Mouse (Mus musculus) CH12.LX (cell line): ENCODE data around the gene Dusp27. TPM values are rescaled to one million over a fixed set of nuclear protein-coding genes. Genes with fewer than 3 reads are reported as not detected.

ENCODE experiments used
- DNase-seq: peaks from one replicate; pipeline ENCODE4 v3.0.0-alpha.2; 2013; ENCODE audit errors: extremely low read depth
- H3K27ac ChIP-seq: 2 replicates; pipeline ENCODE4 v1.5.1; 2012; ENCODE audit warnings: low read depth, mild to moderate bottlenecking, control low read depth, moderate library complexity; ENCODE audit not compliant: insufficient read depth
- H3K27me3 ChIP-seq: replicated peaks from 2 replicates; pipeline ENCODE3; 2012; ENCODE audit warnings: inconsistent platforms
- H3K36me3 ChIP-seq, 2 experiments: replicated peaks in 1 of 2; 2 replicates each; pipeline versions ENCODE3 to v1.6.1; 2012; ENCODE audit warnings: inconsistent platforms in 1 of 2, low read length in 1 of 2, mild to moderate bottlenecking in 1 of 2, mixed read lengths in 1 of 2, moderate library complexity in 1 of 2; ENCODE audit not compliant: control insufficient read depth in 1 of 2, insufficient read depth in 1 of 2
- H3K4me1 ChIP-seq, 2 experiments: 2 replicates each; pipeline ENCODE4 v1.6.1; 2012; ENCODE audit warnings: inconsistent platforms in 1 of 2, moderate library complexity in 1 of 2; ENCODE audit not compliant: insufficient read depth in 2 of 2, control insufficient read depth in 1 of 2
- H3K4me2 ChIP-seq: 2 replicates; pipeline ENCODE4 v1.6.1; 2012; ENCODE audit warnings: low read depth, mild to moderate bottlenecking, control low read depth; ENCODE audit not compliant: poor library complexity, insufficient read depth, severe bottlenecking
- H3K4me3 ChIP-seq, 3 experiments: fragments of 150-350 bp in 1 of 3; sonication (generic) in 1 of 3; replicated peaks in 1 of 3; 2 replicates each; pipeline versions ENCODE3 to v1.5.1; 2011 to 2012; ENCODE audit warnings: low read depth in 2 of 3, low read length in 2 of 3, mild to moderate bottlenecking in 2 of 3, moderate library complexity in 2 of 3, control low read depth in 1 of 3, improper control_type of control experiment in 1 of 3, inconsistent platforms in 1 of 3, mixed read lengths in 1 of 3; ENCODE audit not compliant: poor library complexity in 1 of 3
- H3K79me2 ChIP-seq: replicated peaks from 2 replicates; pipeline ENCODE4 v1.6.1; 2012; ENCODE audit warnings: mild to moderate bottlenecking, moderate library complexity; ENCODE audit not compliant: control insufficient read depth, poor library complexity, insufficient read depth, severe bottlenecking; ENCODE audit errors: extremely low read depth
- H3K9ac ChIP-seq: 2 replicates; pipeline ENCODE4 v1.6.1; 2012; ENCODE audit warnings: low read depth, mild to moderate bottlenecking, control low read depth, moderate library complexity; ENCODE audit not compliant: insufficient read depth
- H3K9me3 ChIP-seq: replicated peaks from 2 replicates; pipeline ENCODE3; 2012; ENCODE audit warnings: low read length, inconsistent platforms, mixed read lengths
- BHLHE40 ChIP-seq: IDR thresholded peaks from 2 replicates; pipeline ENCODE4 v1.6.1; 2011; ENCODE audit warnings: mild to moderate bottlenecking, low read depth, low read length, improper control_type of control experiment
- CHD1 ChIP-seq: IDR thresholded peaks from 2 replicates; pipeline ENCODE4 v1.6.1; 2012; ENCODE audit warnings: low read depth, low read length, improper control_type of control experiment, inconsistent platforms
- CHD2 ChIP-seq: IDR thresholded peaks from 2 replicates; pipeline ENCODE4 v1.6.1; 2011; ENCODE audit warnings: low read length, improper control_type of control experiment
- E2F4 ChIP-seq: IDR thresholded peaks from 2 replicates; pipeline ENCODE4 v1.6.1; 2011; ENCODE audit warnings: low read depth, low read length, improper control_type of control experiment; ENCODE audit not compliant: insufficient replicate concordance
- ELF1 ChIP-seq: IDR thresholded peaks from 2 replicates; pipeline ENCODE4 v1.6.1; 2014; ENCODE audit warnings: low read depth, mild to moderate bottlenecking, inconsistent platforms, low read length, improper control_type of control experiment
- GABPA ChIP-seq: IDR thresholded peaks from 2 replicates; pipeline ENCODE4 v1.6.1; 2012; ENCODE audit warnings: low read depth, low read length, improper control_type of control experiment, inconsistent platforms; ENCODE audit not compliant: insufficient replicate concordance
- HCFC1 ChIP-seq: IDR thresholded peaks from 2 replicates; pipeline ENCODE4 v1.6.1; 2012; ENCODE audit warnings: low read depth, mild to moderate bottlenecking, inconsistent platforms, low read length, improper control_type of control experiment
- JUND ChIP-seq: conservative IDR thresholded peaks from 2 replicates; pipeline ENCODE4 v1.6.1; 2011; ENCODE audit warnings: low read depth, low read length, improper control_type of control experiment
- MAFK ChIP-seq: IDR thresholded peaks from 2 replicates; pipeline ENCODE4 v1.6.1; 2011; ENCODE audit warnings: low read length, improper control_type of control experiment; ENCODE audit not compliant: insufficient replicate concordance
- MAX ChIP-seq: IDR thresholded peaks from 2 replicates; pipeline ENCODE4 v1.6.1; 2011; ENCODE audit warnings: low read length, improper control_type of control experiment
- MYC ChIP-seq: IDR thresholded peaks from 2 replicates; pipeline ENCODE4 v1.6.1; 2011; ENCODE audit warnings: low read depth, mild to moderate bottlenecking, improper control_type of control experiment, low read length
- NELFE ChIP-seq: IDR thresholded peaks from 2 replicates; pipeline ENCODE4 v1.6.1; 2011; ENCODE audit warnings: low read depth, low read length, improper control_type of control experiment
- PAX5 ChIP-seq: IDR thresholded peaks from 2 replicates; pipeline ENCODE4 v1.6.1; 2012; ENCODE audit warnings: low read length, inconsistent platforms, mixed read lengths
- POLR2A ChIP-seq: IDR thresholded peaks from 2 replicates; pipeline ENCODE4 v1.6.1; 2011; ENCODE audit warnings: low read depth, mild to moderate bottlenecking, improper control_type of control experiment, low read length
- RAD21 ChIP-seq: IDR thresholded peaks from 2 replicates; pipeline ENCODE4 v1.6.1; 2011; ENCODE audit warnings: low read depth, mild to moderate bottlenecking, low read length, improper control_type of control experiment, moderate library complexity
- SMC3 ChIP-seq: IDR thresholded peaks from 2 replicates; pipeline ENCODE4 v1.6.1; 2011; ENCODE audit warnings: low read depth, low read length, improper control_type of control experiment
- TCF12 ChIP-seq: IDR thresholded peaks from 2 replicates; pipeline ENCODE4 v1.6.1; 2014; ENCODE audit warnings: low read depth, mild to moderate bottlenecking, inconsistent platforms, low read length, improper control_type of control experiment
- USF1 ChIP-seq: IDR thresholded peaks from 2 replicates; pipeline ENCODE4 v1.6.1; 2014; ENCODE audit warnings: low read depth, mild to moderate bottlenecking, inconsistent platforms, low read length, improper control_type of control experiment
- ZKSCAN1 ChIP-seq: IDR thresholded peaks from 2 replicates; pipeline ENCODE4 v1.6.1; 2012; ENCODE audit warnings: low read depth, inconsistent platforms, low read length, improper control_type of control experiment, borderline replicate concordance
- ZNF384 ChIP-seq: IDR thresholded peaks from 2 replicates; pipeline ENCODE4 v1.6.1; 2012; ENCODE audit warnings: low read depth, low read length, improper control_type of control experiment, inconsistent platforms
- dilution Hi-C: fragments of 300-500 bp; cut with MboI; formaldehyde crosslinking; loops from 2 replicates; pipeline ENCODE4 v1.14.3; 2020; ENCODE audit warnings: low sequenced_read_pairs; ENCODE audit not compliant: extremely low pct_unique_long_range_greater_than_20kb, extremely low pct_ligation_motif_present
- in situ Hi-C: fragments of 300-500 bp; cut with MboI; formaldehyde crosslinking; loops from 3 replicates; pipeline ENCODE4 v1.14.3; 2019; ENCODE audit warnings: low sequenced_read_pairs, low pct_ligation_motif_present, low pct_unique_long_range_greater_than_20kb, mixed read lengths
- polyA plus RNA-seq: library from polyadenylated mRNA; unstranded; fragments of >175 nt; gene quantifications from 2 replicates; pipeline ENCODE4 v1.2.1, GENCODE M21; 2012; ENCODE audit warnings: low read depth; ENCODE audit not compliant: insufficient read length
- total RNA-seq, 2 experiments: library from RNA; depleted of rRNA; stranded (reverse); fragments of 300-350 nt in 1 of 2; fragments of >200 nt in 1 of 2; gene quantifications; 2 replicates each; pipeline ENCODE4 v1.2.3; 2012 to 2014

Gene Dusp27
- total and polyA plus RNA-seq, 3 experiments = 0.06 TPM; not detected in 2

DNA sequence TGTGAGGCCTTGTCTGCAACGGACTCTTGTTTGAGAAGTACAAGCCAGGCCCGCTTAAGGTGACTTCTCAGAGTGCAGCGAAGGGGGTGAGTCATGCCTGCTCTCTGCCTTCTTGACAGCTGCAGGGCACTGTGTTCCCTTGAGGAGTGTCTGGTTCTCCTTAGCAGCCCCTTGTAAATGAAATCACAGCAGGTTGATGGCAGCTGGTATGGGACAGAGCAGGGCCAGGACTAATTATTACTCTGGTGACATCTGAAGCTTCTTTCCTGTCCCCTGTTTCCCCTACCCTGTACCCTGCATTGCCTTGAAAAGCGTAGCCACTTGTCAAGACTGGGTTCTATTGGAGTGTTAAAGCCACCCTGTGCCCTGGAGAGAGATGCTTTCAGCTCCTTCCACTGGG lies 38.0 kb downstream of the Dusp27 start:
- Histone ChIP-seq H3K27me3 (no peaks in the 10 kb centered on the region), H3K9ac (no peak overlapping the region), H3K79me2 (no peaks in the 10 kb centered on the region), H3K27ac (no peak overlapping the region), H3K4me3 (no peak overlapping the region), H3K4me1 (peaks cover 3 to 8% of the 10 kb centered on the region in 2 experiments; a peak in 3 of 4 replicates), H3K4me2 (no peak overlapping the region), H3K9me3 (no peaks in the 10 kb centered on the region)
- DNase-seq = no peak
- dilution Hi-C loops = no loop called here
- TF ChIP-seq CHD1 = no peak
- no peak for TF ChIP-seq SMC3
- TF ChIP-seq MAFK = no peak
- TF ChIP-seq E2F4 = no peak
- TF ChIP-seq POLR2A = no peak
- TF ChIP-seq NELFE = no peak
- no peak for TF ChIP-seq PAX5
- no peak for TF ChIP-seq CHD2
- no peak for TF ChIP-seq RAD21
- TF ChIP-seq HCFC1 = no peak
- no peak for TF ChIP-seq TCF12
- no peak for TF ChIP-seq ZNF384
- TF ChIP-seq ZKSCAN1 = no peak
- no peak for TF ChIP-seq JUND
- TF ChIP-seq MYC = no peak
- no peak for TF ChIP-seq USF1
- no peak for TF ChIP-seq MAX
- TF ChIP-seq, all 38 proteins: peak for 0
- in situ Hi-C loops = no loop called here
- H3K36me3 ChIP-seq = no peaks in the 10 kb centered on the region

DNA sequence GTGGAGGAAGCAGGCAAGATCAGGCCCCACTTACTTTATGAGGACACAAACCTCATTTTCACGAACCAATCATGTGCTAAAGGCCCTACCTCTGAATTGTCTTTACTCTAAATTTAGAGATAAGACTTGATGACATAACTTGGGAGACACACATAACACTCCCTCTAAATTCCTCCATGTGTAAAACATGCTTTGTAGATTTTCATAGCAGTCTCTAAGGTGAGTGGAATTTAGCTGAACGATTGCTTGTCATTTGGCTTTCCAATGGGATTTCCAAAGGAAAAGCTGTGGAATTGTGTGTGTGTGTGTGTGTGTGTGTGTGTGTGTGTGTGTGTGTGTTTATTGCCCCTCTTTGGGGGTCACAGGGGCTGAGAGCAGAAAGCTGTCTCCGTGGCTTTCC lies 38.4 kb downstream of the Dusp27 start:
- no peaks in the 10 kb centered on the region for H3K27me3 ChIP-seq
- TF ChIP-seq BHLHE40 = no peak
- TF ChIP-seq CHD2 = no peak
- no peak for TF ChIP-seq E2F4
- no peak for TF ChIP-seq SMC3
- no peak for TF ChIP-seq GABPA
- TF ChIP-seq ELF1 = no peak
- H3K4me3 ChIP-seq = no peak overlapping the region
- no peak overlapping the region for H3K4me2 ChIP-seq
- no peaks in the 10 kb centered on the region for H3K79me2 ChIP-seq
- no peaks in the 10 kb centered on the region for H3K36me3 ChIP-seq
- DNase-seq = no peak
- H3K4me1 ChIP-seq = peaks cover 2 to 4% of the 10 kb centered on the region in 2 experiments; a peak in 3 of 4 replicates
- H3K9me3 ChIP-seq = no peaks in the 10 kb centered on the region
- no peak overlapping the region for H3K9ac ChIP-seq
- no peak overlapping the region for H3K27ac ChIP-seq
- dilution Hi-C loops = no loop called here
- in situ Hi-C loops = no loop called here
